Mouse (Mus musculus) forebrain, embryonic 16.5 days (tissue): ENCODE results near the gene Tmem132d. TPM values are rescaled to one million over a fixed set of nuclear protein-coding genes. Genes with fewer than 3 reads are reported as not detected.

ENCODE experiments used
- ATAC-seq: fragments of 200-750 bp; cut with Nextera tagmentation; 2 replicates; pipeline ENCODE4 v1.8.0; 2017; ENCODE audit warnings: mild to moderate bottlenecking, moderate library complexity
- H3K27ac ChIP-seq: fragments of 300-500 bp; sonication (generic); 2 replicates; pipeline ENCODE4 v1.5.1; 2014; ENCODE audit warnings: low read length, control low read depth
- H3K27me3 ChIP-seq: fragments of 300-500 bp; sonication (generic); replicated peaks from 2 replicates; pipeline ENCODE4 v1.6.1; 2014; ENCODE audit warnings: low read length; ENCODE audit not compliant: control insufficient read depth, insufficient read depth
- H3K36me3 ChIP-seq: fragments of 300-500 bp; sonication (generic); 2 replicates; pipeline ENCODE4 v1.6.1; 2014; ENCODE audit not compliant: control insufficient read depth, insufficient read depth
- H3K4me1 ChIP-seq: fragments of 300-500 bp; sonication (generic); replicated peaks from 2 replicates; pipeline ENCODE4 v1.6.1; 2014; ENCODE audit warnings: low read length; ENCODE audit not compliant: control insufficient read depth, insufficient read depth
- H3K4me2 ChIP-seq: fragments of 300-500 bp; sonication (generic); 2 replicates; pipeline ENCODE4 v1.6.1; 2014; ENCODE audit warnings: mild to moderate bottlenecking, low read length, control low read depth
- H3K4me3 ChIP-seq: fragments of 300-500 bp; sonication (generic); replicated peaks from 2 replicates; pipeline ENCODE4 v1.5.1; 2014; ENCODE audit warnings: mild to moderate bottlenecking, low read length, control low read depth
- H3K9ac ChIP-seq: fragments of 300-500 bp; sonication (generic); replicated peaks from 2 replicates; pipeline ENCODE4 v1.6.1; 2014; ENCODE audit warnings: low read depth, low read length, control low read depth
- H3K9me3 ChIP-seq: fragments of 300-500 bp; sonication (generic); 2 replicates; pipeline ENCODE4 v1.6.1; 2016; ENCODE audit warnings: low read length; ENCODE audit not compliant: control insufficient read depth
- WGBS: fragments of 180-500 bp; shearing (Covaris S2); extraction: QIAGEN DNeasy Blood & Tissue Kit; methylation state at CpG from one replicate; pipeline ENCODE4 v1.1.7; 2014; 5-methylcytosine and 5-hydroxymethylcytosine counted together
- polyA plus RNA-seq: library from polyadenylated mRNA; unstranded; fragments of >200 nt; fragmentation: Nextera tagmentation; extraction: Ambion mirVana; gene quantifications from 2 replicates; pipeline ENCODE4 v1.2.1, GENCODE M21; 2015

Gene Tmem132d
- polyA plus RNA-seq, result 1.0 and 1.7 TPM in 2 replicates

DNA sequence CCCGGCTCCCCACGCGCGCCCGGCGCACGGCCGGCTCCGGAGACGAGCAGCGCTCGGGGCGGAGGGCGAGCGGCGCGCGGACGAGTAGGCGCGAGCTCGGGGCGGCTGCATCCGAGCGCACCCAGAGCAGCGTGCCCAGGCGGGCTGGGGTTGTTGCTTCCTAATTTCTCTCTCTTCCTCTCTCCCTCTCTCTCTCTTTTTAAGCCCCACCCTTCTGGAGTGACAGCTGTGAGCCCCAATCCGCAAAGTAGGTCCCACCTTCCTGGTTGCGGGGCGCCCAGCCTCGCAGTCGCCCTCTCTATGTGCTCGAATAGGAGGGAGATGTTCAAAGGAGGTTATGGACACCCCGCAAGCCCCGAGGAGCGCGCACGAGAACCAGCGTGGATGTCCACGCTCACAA lies at the start of gene Tmem132d:
Tmem132d (minus strand) TSS at position 162 of the 400 bp plus-strand sequence.
- peak within 1 kb of the TSS; percentile 49 for H3K9ac ChIP-seq
- peak within 1 kb of the TSS; percentile 51 for H3K4me3 ChIP-seq
- peak; percentile 45; the same call in 1 of the 2 replicates for ATAC-seq
- H3K27ac ChIP-seq, result no peak within 1 kb of the TSS
- H3K4me1 ChIP-seq, result peaks cover 21% of the 10 kb centered on the region
- WGBS, result under 1% methylated on average over 39 of the region's 40 CpGs
- H3K27me3 ChIP-seq, result peaks cover 47% of the 10 kb centered on the region
- no peaks in the 10 kb centered on the region for H3K9me3 ChIP-seq
- H3K36me3 ChIP-seq, result no peaks in the 10 kb centered on the region
- peak within 1 kb of the TSS; percentile 86 for H3K4me2 ChIP-seq

DNA sequence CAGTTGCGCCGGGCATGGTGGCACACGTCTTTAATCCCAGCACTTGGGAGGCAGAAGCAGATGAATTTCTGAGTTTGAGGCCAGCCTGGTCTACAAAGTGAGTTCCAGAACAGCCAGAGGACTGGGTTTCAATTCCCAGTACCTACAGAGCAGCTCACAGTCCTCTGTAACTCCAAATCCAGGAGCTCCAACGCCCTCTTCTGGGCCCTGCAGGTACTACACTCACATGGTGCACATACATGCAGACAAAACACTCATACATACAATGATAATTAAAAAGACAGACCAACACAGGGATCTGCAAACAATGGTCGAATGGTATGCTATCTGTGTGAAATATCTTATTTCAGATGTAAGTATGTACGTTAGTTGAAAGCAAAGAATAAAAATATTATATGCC lies 47.9 kb upstream of the Tmem132d start:
- Histone ChIP-seq H3K4me1 (peaks cover 12% of the 10 kb centered on the region; the same call in 1 of the 2 replicates), H3K36me3 (no peaks in the 10 kb centered on the region), H3K4me2 (no peak overlapping the region), H3K9ac (no peak overlapping the region), H3K27ac (no peak overlapping the region), H3K9me3 (no peaks in the 10 kb centered on the region), H3K27me3 (no peaks in the 10 kb centered on the region; the same call in 1 of the 2 replicates), H3K4me3 (no peak overlapping the region)
- WGBS, result 88% methylated on average over 6 of the region's 6 CpGs
- no peak for ATAC-seq

DNA sequence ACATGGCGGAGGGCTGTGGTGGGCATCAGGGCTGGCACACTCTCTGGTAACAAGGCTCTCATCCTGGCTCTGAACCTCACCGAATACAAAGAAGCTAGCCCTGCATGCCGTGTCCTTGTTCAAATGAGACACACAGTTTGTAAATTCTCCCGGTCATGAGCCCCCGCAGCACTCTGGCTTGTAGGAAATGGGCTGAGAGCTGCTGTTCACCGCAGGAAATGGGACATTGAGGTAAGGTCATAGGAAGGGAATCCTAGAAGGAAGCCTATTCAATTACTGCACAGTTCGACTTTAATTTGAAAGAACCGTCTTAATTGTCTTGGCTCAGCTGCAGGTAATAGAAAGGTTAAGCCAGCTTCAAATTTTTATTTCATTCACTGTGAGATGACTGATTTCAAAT lies 42.5 kb upstream of the Tmem132d start:
- Histone ChIP-seq H3K9ac (no peak overlapping the region), H3K36me3 (no peaks in the 10 kb centered on the region), H3K27me3 (no peaks in the 10 kb centered on the region), H3K9me3 (no peaks in the 10 kb centered on the region), H3K4me3 (no peak overlapping the region), H3K27ac (no peak overlapping the region), H3K4me2 (no peak overlapping the region), H3K4me1 (no peaks in the 10 kb centered on the region)
- ATAC-seq, result no peak
- 79% methylated on average over 8 of the region's 8 CpGs for WGBS

DNA sequence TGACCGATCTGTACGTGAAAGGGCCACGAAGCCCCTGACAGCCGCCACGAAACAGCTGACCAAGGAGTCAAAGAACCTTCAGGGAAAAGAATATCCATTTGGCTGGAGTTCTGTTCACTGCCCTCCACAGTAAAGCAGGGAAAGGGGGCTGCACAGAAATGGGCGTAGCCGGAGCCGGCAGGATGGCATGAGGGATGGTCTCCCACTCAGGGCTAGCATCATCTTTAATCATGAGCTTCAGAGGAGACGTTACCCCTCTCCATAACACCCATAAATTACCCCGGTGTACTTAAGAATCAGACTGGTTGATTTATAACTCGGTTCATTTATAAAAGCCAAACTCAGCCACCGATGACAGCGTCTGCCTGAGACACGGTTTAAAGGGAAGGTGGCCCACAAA lies 36.9 kb upstream of the Tmem132d start:
- H3K36me3 ChIP-seq, result no peaks in the 10 kb centered on the region
- H3K27ac ChIP-seq, result no peak overlapping the region
- no peak overlapping the region for H3K4me2 ChIP-seq
- ATAC-seq, result no peak
- no peaks in the 10 kb centered on the region for H3K4me1 ChIP-seq
- H3K9ac ChIP-seq, result no peak overlapping the region
- WGBS, result 79% methylated on average over 14 of the region's 14 CpGs
- no peaks in the 10 kb centered on the region for H3K9me3 ChIP-seq
- H3K4me3 ChIP-seq, result no peak overlapping the region
- H3K27me3 ChIP-seq, result no peaks in the 10 kb centered on the region

DNA sequence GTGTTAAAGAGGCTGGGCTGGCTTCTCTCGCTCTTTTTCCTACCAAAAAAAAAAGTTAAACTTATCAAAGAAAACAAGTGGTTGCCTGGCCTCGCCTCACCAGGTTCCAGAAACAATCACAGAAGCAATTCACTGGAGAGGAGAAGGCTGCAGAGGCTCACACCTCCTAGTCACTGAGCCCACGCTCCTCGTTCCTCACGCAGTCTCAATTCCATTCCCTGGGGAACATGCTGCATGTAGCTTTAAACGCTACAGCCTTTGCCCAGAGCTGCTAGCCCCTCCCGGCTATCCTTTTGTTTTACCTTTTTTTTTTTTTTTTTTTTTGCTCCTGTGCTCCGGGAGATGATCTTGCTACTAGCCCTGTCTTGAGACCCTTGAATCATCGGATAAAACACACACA lies 31.6 kb upstream of the Tmem132d start:
- Histone ChIP-seq H3K9ac (no peak overlapping the region), H3K27ac (no peak overlapping the region), H3K9me3 (no peaks in the 10 kb centered on the region), H3K27me3 (no peaks in the 10 kb centered on the region), H3K4me2 (no peak overlapping the region), H3K36me3 (no peaks in the 10 kb centered on the region), H3K4me3 (no peak overlapping the region), H3K4me1 (0 out of 2 replicates have a peak, but pooled peaks cover 2% of the 10 kb centered on the region)
- ATAC-seq, result no peak
- WGBS, result 9% methylated on average over 9 of the region's 9 CpGs

DNA sequence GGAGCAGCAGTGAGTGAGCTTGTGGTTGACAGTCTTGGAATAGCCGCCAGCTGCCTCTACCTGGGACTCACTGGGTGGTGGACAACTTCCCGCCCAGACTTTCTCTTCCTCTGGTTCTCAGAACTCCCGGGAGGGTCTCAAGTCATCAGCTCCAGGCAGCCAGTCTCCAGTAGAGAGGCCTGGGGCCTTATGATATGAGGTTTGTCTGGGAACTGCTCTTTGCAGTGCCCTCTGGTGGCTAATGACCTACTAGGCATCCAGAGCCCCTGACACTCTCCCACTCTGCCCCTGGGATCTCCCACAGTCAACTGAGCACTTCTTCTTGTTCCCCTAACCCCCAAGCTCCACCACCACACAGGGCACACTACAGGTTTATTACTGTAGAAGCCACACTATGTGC lies 27.7 kb upstream of the Tmem132d start:
- Histone ChIP-seq H3K9me3 (no peaks in the 10 kb centered on the region), H3K9ac (no peak overlapping the region), H3K36me3 (no peaks in the 10 kb centered on the region), H3K27ac (no peak overlapping the region), H3K4me2 (no peak overlapping the region), H3K4me3 (no peak overlapping the region), H3K4me1 (0 out of 2 replicates have a peak, but pooled peaks cover 6% of the 10 kb centered on the region), H3K27me3 (no peaks in the 10 kb centered on the region)
- no peak for ATAC-seq
- WGBS, result 50% methylated on average over 3 of the region's 3 CpGs

DNA sequence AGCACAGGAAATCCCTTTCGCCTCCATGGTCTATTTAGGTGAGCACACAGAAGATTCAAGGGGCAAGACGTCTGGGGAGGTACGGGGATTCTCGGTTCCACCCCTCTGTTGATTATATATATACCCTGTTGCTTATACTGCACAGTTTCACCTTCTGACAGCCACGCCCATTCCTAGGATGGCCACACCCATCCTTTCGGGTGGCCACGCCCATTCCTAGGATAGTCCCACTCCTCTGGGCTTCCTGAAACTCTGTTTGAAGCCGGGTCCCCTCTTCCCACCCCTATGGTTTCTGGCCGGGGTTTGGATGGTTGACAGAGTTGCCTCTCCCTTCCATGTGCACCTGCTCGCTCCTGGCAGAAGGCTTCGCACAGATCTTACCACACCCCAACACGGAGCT lies 22.9 kb upstream of the Tmem132d start:
- ATAC-seq, result no peak
- Histone ChIP-seq H3K9ac (no peak overlapping the region), H3K9me3 (no peaks in the 10 kb centered on the region), H3K27me3 (no peaks in the 10 kb centered on the region), H3K4me3 (no peak overlapping the region), H3K4me2 (no peak overlapping the region), H3K4me1 (peaks cover 11% of the 10 kb centered on the region), H3K36me3 (no peaks in the 10 kb centered on the region), H3K27ac (no peak overlapping the region)
- WGBS, result 82% methylated on average over 12 of the region's 12 CpGs

DNA sequence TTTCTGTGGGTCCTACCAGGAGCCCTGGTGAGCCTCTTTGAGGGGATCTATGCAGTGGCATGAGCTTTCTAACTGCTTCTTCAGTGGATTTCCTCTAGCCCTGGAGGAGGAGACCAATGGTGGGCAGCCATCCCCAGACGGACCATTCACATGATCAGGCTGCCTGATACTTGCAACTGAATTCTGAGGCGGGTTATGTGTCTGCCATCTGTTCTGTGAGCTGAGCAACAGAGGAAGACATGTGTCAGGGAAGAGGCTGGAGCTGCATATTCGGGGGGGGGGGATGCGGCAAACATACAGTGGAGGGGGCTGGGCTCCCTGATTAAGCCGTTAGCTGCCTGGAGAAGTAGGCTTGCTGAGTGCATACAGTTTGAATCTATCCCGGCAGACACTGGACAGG lies 19.3 kb upstream of the Tmem132d start:
- 22% methylated on average over 6 of the region's 6 CpGs for WGBS
- Histone ChIP-seq H3K4me1 (peaks cover 7% of the 10 kb centered on the region), H3K36me3 (no peaks in the 10 kb centered on the region), H3K27ac (no peak overlapping the region; the same call in 1 of the 2 replicates), H3K4me2 (no peak overlapping the region), H3K4me3 (no peak overlapping the region), H3K9ac (no peak overlapping the region), H3K27me3 (no peaks in the 10 kb centered on the region), H3K9me3 (no peaks in the 10 kb centered on the region)
- ATAC-seq, result peak; percentile 78

DNA sequence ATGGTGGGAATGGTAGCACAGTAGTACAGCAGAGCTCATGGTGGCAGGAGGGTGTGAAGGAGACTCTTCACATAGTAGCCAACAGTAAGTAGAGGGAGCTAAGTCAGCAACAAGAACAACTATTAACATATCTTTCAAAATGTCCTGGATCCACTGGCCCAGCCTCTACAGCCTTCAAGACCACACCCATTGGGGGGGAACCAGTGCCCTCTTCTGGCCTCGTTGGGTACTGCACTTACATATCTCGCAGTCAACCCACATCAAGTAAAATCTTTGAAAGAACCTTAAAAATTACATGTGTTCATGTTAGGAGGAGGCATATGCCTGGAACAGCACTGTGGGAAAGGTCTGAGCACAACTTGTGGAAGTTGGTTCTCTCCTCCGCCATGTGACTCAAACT lies 17.9 kb upstream of the Tmem132d start:
- H3K9ac ChIP-seq, result no peak overlapping the region
- no peak overlapping the region for H3K4me2 ChIP-seq
- no peaks in the 10 kb centered on the region for H3K36me3 ChIP-seq
- 0 out of 2 replicates have a peak, but pooled peaks cover 3% of the 10 kb centered on the region for H3K27me3 ChIP-seq
- no peak overlapping the region for H3K27ac ChIP-seq
- ATAC-seq, result no peak
- H3K9me3 ChIP-seq, result no peaks in the 10 kb centered on the region
- 78% methylated on average over 3 of the region's 3 CpGs for WGBS
- no peak overlapping the region for H3K4me3 ChIP-seq
- H3K4me1 ChIP-seq, result peaks cover 7% of the 10 kb centered on the region

DNA sequence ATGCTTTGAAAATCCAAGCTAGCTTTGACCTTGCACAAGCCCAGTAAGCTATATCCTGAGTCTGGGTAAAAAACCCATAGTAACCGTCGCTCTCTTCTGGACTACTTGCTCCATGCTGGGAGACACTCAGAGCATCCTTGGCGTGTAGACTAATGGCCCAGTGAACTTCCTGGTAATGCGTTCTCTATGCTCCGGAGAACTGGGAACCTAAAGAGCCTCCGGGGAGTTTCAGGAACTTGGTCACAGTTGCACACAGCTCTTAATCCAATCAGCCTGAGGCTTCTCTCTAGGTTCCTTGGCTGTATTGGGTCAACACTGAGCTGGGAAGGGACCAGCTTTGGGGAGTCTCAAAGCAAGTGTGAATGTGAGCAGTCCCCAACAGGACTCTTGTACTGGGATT lies 12.0 kb upstream of the Tmem132d start:
- Histone ChIP-seq H3K27ac (no peak overlapping the region), H3K4me1 (peaks cover 9% of the 10 kb centered on the region; the same call in 1 of the 2 replicates), H3K4me2 (no peak overlapping the region), H3K9ac (no peak overlapping the region), H3K36me3 (no peaks in the 10 kb centered on the region), H3K9me3 (no peaks in the 10 kb centered on the region), H3K27me3 (peaks cover 21% of the 10 kb centered on the region), H3K4me3 (no peak overlapping the region)
- no peak for ATAC-seq
- 18% methylated on average over 6 of the region's 6 CpGs for WGBS
